Mouse (Mus musculus): Measurements from ENCODE around the gene Vps11.

Gene Vps11

GRCm38 (mm10) chr9:44343781-44344421 lies 17.6 kb downstream of the Vps11 start, which contains the start of gene Hmbs:
Hmbs (minus strand) TSS chr9:44344228.
- TF ChIP-seq GATA4 (IDR thresholded peaks at IDR 0.05; ENCODE audit: insufficient replicate concordance, low read length), result no peak; the same call in 1 of the 2 replicates

- no peak for TF ChIP-seq GATA4 (IDR thresholded peaks at IDR 0.05; ENCODE audit: insufficient replicate concordance, low read length)
Measured at GRCm38 (mm10) chr9:44343290-44343689, 18.2 kb downstream of the Vps11 start.

- TF ChIP-seq GATA4 (IDR thresholded peaks at IDR 0.05; ENCODE audit: insufficient replicate concordance, low read length), result no peak
Measured at GRCm38 (mm10) chr9:44342605-44343004, 18.9 kb downstream of the Vps11 start.

- no peak for TF ChIP-seq GATA4 (IDR thresholded peaks at IDR 0.05; ENCODE audit: insufficient replicate concordance, low read length)
Measured at GRCm38 (mm10) chr9:44342173-44342572, 19.3 kb downstream of the Vps11 start.

GRCm38 (mm10) chr9:44341487-44341886 lies 20.0 kb downstream of the Vps11 start:
- no peak for TF ChIP-seq GATA4 (IDR thresholded peaks at IDR 0.05; ENCODE audit: insufficient replicate concordance, low read length)

- no peak for TF ChIP-seq GATA4 (IDR thresholded peaks at IDR 0.05; ENCODE audit: insufficient replicate concordance, low read length)
Measured at GRCm38 (mm10) chr9:44338574-44338973, 22.9 kb downstream of the Vps11 start.

GRCm38 (mm10) chr9:44337436-44338169 lies 23.9 kb downstream of the Vps11 start:
- TF ChIP-seq GATA4 (IDR thresholded peaks at IDR 0.05; ENCODE audit: insufficient replicate concordance, low read length), result no peak

GRCm38 (mm10) chr9:44336964-44337363 lies 24.5 kb downstream of the Vps11 start:
- TF ChIP-seq GATA4 (IDR thresholded peaks at IDR 0.05; ENCODE audit: insufficient replicate concordance, low read length), result no peak

- TF ChIP-seq GATA4 (IDR thresholded peaks at IDR 0.05; ENCODE audit: insufficient replicate concordance, low read length), result no peak
Measured at GRCm38 (mm10) chr9:44336093-44336406, 25.4 kb downstream of the Vps11 start.

GRCm38 (mm10) chr9:44335331-44336092 lies 26.0 kb downstream of the Vps11 start:
- TF ChIP-seq GATA4 (IDR thresholded peaks at IDR 0.05; ENCODE audit: insufficient replicate concordance, low read length), result no peak

- TF ChIP-seq GATA4 (IDR thresholded peaks at IDR 0.05; ENCODE audit: insufficient replicate concordance, low read length), result no peak; the same call in 1 of the 2 replicates
Measured at GRCm38 (mm10) chr9:44334396-44335330, 26.8 kb downstream of the Vps11 start, which contains the start of gene H2afx. H2afx (plus strand) TSS chr9:44334694.

- TF ChIP-seq GATA4 (IDR thresholded peaks at IDR 0.05; ENCODE audit: insufficient replicate concordance, low read length), result no peak
Measured at GRCm38 (mm10) chr9:44332918-44333638, 28.4 kb downstream of the Vps11 start.

GRCm38 (mm10) chr9:44330736-44331135 lies 30.7 kb downstream of the Vps11 start:
- TF ChIP-seq GATA4 (IDR thresholded peaks at IDR 0.05; ENCODE audit: insufficient replicate concordance, low read length), result no peak

GRCm38 (mm10) chr9:44327926-44328325 lies 33.5 kb downstream of the Vps11 start:
- TF ChIP-seq GATA4 (IDR thresholded peaks at IDR 0.05; ENCODE audit: insufficient replicate concordance, low read length), result no peak
